Mouse (Mus musculus) intestine, embryonic 14.5 days (tissue): ENCODE results near the gene Rpl18a. TPM values are rescaled to one million over a fixed set of nuclear protein-coding genes. Genes with fewer than 3 reads are reported as not detected.
"Not testable (repeated sequence)": the region's sequence is repeated elsewhere in the genome, so short reads cannot be mapped to it uniquely, and the experiment has no call there.

Source experiments
- ATAC-seq: fragments of 200-750 bp; cut with Nextera tagmentation; replicated peaks from 2 replicates; pipeline ENCODE4 v1.8.0; 2017; ENCODE audit warnings: low read depth, moderate number of reproducible peaks, moderate TSS enrichment, moderate library complexity; ENCODE audit not compliant: low FRiP score, low TSS enrichment
- DNase-seq: peaks from one replicate; pipeline ENCODE4 v3.0.0-alpha.2; 2018; ENCODE audit warnings: low spot score
- H3K27ac ChIP-seq: fragments of 300-500 bp; sonication (generic); 2 replicates; pipeline ENCODE4 v1.5.1; 2014; ENCODE audit warnings: low read depth, mild to moderate bottlenecking, control low read depth
- H3K27me3 ChIP-seq: fragments of 300-500 bp; sonication (generic); replicated peaks from 2 replicates; pipeline ENCODE4 v1.6.1; 2014; ENCODE audit warnings: low read length, control low read depth; ENCODE audit not compliant: control insufficient read depth, insufficient read depth
- H3K36me3 ChIP-seq: fragments of 300-500 bp; sonication (generic); 2 replicates; pipeline ENCODE4 v1.6.1; 2014; ENCODE audit warnings: low read length, control low read depth; ENCODE audit not compliant: control insufficient read depth, insufficient read depth
- H3K4me1 ChIP-seq: fragments of 300-500 bp; sonication (generic); replicated peaks from 2 replicates; pipeline ENCODE4 v1.6.1; 2014; ENCODE audit warnings: low read length, control low read depth, mixed read lengths; ENCODE audit not compliant: control insufficient read depth, insufficient read depth
- H3K4me2 ChIP-seq: fragments of 300-500 bp; sonication (generic); 2 replicates; pipeline ENCODE4 v1.6.1; 2014; ENCODE audit warnings: low read length
- H3K4me3 ChIP-seq: fragments of 300-500 bp; sonication (generic); 2 replicates; pipeline ENCODE4 v1.5.1; 2014; ENCODE audit warnings: low read depth, low read length, control low read depth, mixed read lengths
- H3K9ac ChIP-seq: fragments of 300-500 bp; sonication (generic); 2 replicates; pipeline ENCODE4 v1.6.1; 2014; ENCODE audit warnings: mild to moderate bottlenecking, low read length
- H3K9me3 ChIP-seq: fragments of 300-500 bp; sonication (generic); 2 replicates; pipeline ENCODE4 v1.6.1; 2016; ENCODE audit warnings: low read length, control low read depth; ENCODE audit not compliant: control insufficient read depth
- WGBS: fragments of 180-500 bp; shearing (Covaris S2); extraction: QIAGEN DNeasy Blood & Tissue Kit; methylation state at CpG from one replicate; pipeline ENCODE4 v1.1.7; 2014; 5-methylcytosine and 5-hydroxymethylcytosine counted together
- polyA plus RNA-seq: library from polyadenylated mRNA; unstranded; fragments of >200 nt; fragmentation: Nextera tagmentation; extraction: Ambion mirVana; gene quantifications from 2 replicates; pipeline ENCODE4 v1.2.1, GENCODE M21; 2014

The Rpl18a gene
- polyA plus RNA-seq, 1 experiment from 2014 or later = 6,086 TPM

GRCm38 (mm10) chr8:70898661-70899198, 1.5 kb upstream of the Rpl18a start:
- Histone ChIP-seq H3K9me3 (no peaks in the 10 kb centered on the region), H3K4me3 (no peak overlapping the region), H3K27ac (no peak overlapping the region), H3K9ac (no peak overlapping the region), H3K27me3 (peaks cover 6% of the 10 kb centered on the region), H3K4me2 (no peak overlapping the region), H3K36me3 (peaks cover 21% of the 10 kb centered on the region), H3K4me1 (0 out of 2 replicates have a peak, but pooled peaks cover 4% of the 10 kb centered on the region)
- 52% methylated on average over 2 of the region's 2 CpGs for WGBS
- no peak for ATAC-seq
- DNase-seq = no peak

GRCm38 (mm10) chr8:70897681-70898413, 635 bp upstream of the Rpl18a start:
- no peaks in the 10 kb centered on the region for H3K9me3 ChIP-seq
- H3K4me3 ChIP-seq = peak overlapping the region; percentile 98
- ATAC-seq = peak; percentile 42
- WGBS = 0% methylated on average over 20 of the region's 20 CpGs
- peak; percentile 95 for DNase-seq
- peak overlapping the region; percentile 97 for H3K9ac ChIP-seq
- peak overlapping the region; percentile 84 for H3K4me2 ChIP-seq
- H3K27me3 ChIP-seq = peaks cover 15% of the 10 kb centered on the region
- H3K4me1 ChIP-seq = 0 out of 2 replicates have a peak, but pooled peaks cover 4% of the 10 kb centered on the region
- H3K27ac ChIP-seq = peak overlapping the region; percentile 58
- H3K36me3 ChIP-seq = peaks cover 29% of the 10 kb centered on the region

- H3K4me3 ChIP-seq = peak overlapping the region; percentile 98
- H3K4me1 ChIP-seq = 0 out of 2 replicates have a peak, but pooled peaks cover 4% of the 10 kb centered on the region
- H3K4me2 ChIP-seq = peak overlapping the region; percentile 77
- peaks cover 29% of the 10 kb centered on the region for H3K36me3 ChIP-seq
- WGBS = 4% methylated on average over 25 of the region's 25 CpGs
- peaks cover 27% of the 10 kb centered on the region for H3K27me3 ChIP-seq
- DNase-seq (no peak), ATAC-seq (no peak)
- peak overlapping the region; percentile 57; the same call in 1 of the 2 replicates for H3K27ac ChIP-seq
- no peaks in the 10 kb centered on the region for H3K9me3 ChIP-seq
- H3K9ac ChIP-seq = peak overlapping the region; percentile 97
These were observed 744 bp downstream of the Rpl18a start for GRCm38 (mm10) chr8:70896316-70897020.

GRCm38 (mm10) chr8:70895571-70896259, 1.5 kb downstream of the Rpl18a start:
- peak overlapping the region; percentile 97; the same call in 1 of the 2 replicates for H3K9ac ChIP-seq
- H3K9me3 ChIP-seq, DNase-seq, H3K4me1 ChIP-seq, ATAC-seq, H3K27ac ChIP-seq: not testable (repeated sequence)
- H3K4me3 ChIP-seq = peak overlapping the region; percentile 98
- H3K4me2 ChIP-seq = peak overlapping the region; percentile 77
- peaks cover 34% of the 10 kb centered on the region for H3K27me3 ChIP-seq
- WGBS = 85% methylated on average over 22 of the region's 24 CpGs
- H3K36me3 ChIP-seq = peaks cover 29% of the 10 kb centered on the region

GRCm38 (mm10) chr8:70894771-70895545, 2.3 kb downstream of the Rpl18a start:
- Histone ChIP-seq H3K9me3 (no peaks in the 10 kb centered on the region), H3K4me2 (no peak overlapping the region), H3K9ac (no peak overlapping the region), H3K4me1 (0 out of 2 replicates have a peak, but pooled peaks cover 4% of the 10 kb centered on the region), H3K27ac (no peak overlapping the region), H3K4me3 (no peak overlapping the region), H3K36me3 (peaks cover 29% of the 10 kb centered on the region), H3K27me3 (peaks cover 37% of the 10 kb centered on the region)
- 91% methylated on average over 8 of the region's 8 CpGs for WGBS
- no peak for ATAC-seq
- no peak for DNase-seq

- no peak overlapping the region for H3K9ac ChIP-seq
- ATAC-seq (no peak), DNase-seq (no peak)
- H3K27ac ChIP-seq = no peak overlapping the region
- H3K4me3 ChIP-seq = no peak overlapping the region
- H3K4me1 ChIP-seq = 0 out of 2 replicates have a peak, but pooled peaks cover 4% of the 10 kb centered on the region
- H3K36me3 ChIP-seq = peaks cover 29% of the 10 kb centered on the region
- H3K4me2 ChIP-seq = no peak overlapping the region
- no peaks in the 10 kb centered on the region for H3K9me3 ChIP-seq
- 67% methylated on average over 2 of the region's 2 CpGs for WGBS
- H3K27me3 ChIP-seq = peaks cover 37% of the 10 kb centered on the region
These were observed 2.9 kb downstream of the Rpl18a start for GRCm38 (mm10) chr8:70894385-70894720.

- WGBS = 32% methylated on average over 12 of the region's 12 CpGs
- DNase-seq = peak; percentile 94
- peaks cover 29% of the 10 kb centered on the region for H3K36me3 ChIP-seq
- peaks cover 37% of the 10 kb centered on the region for H3K27me3 ChIP-seq
- ATAC-seq = 0 out of 2 replicates have a peak, but pooled peaks have one; percentile 34
- H3K4me1 ChIP-seq = 0 out of 2 replicates have a peak, but pooled peaks cover 4% of the 10 kb centered on the region
- H3K4me2 ChIP-seq = no peak overlapping the region
- H3K9ac ChIP-seq = no peak overlapping the region
- no peak overlapping the region for H3K4me3 ChIP-seq
- no peak overlapping the region for H3K27ac ChIP-seq
- no peaks in the 10 kb centered on the region for H3K9me3 ChIP-seq
These were observed 3.4 kb downstream of the Rpl18a start for GRCm38 (mm10) chr8:70893656-70894384.
